In genomic region chr15:101267053-101268032, GRCm38 (mm10) we compare ENCODE assay signal across 8 mouse cellular contexts. TPM values are rescaled to one million over a fixed set of nuclear protein-coding genes. Genes with fewer than 3 reads are reported as not detected.
DNase-seq lines count a peak whose midpoint lies in the region; ATAC-seq lines count a peak whose summit lies in the region.

No protein-coding gene starts in this region.

- no peak for ATAC-seq in heart, embryonic 15.5 days (replicated peaks; ENCODE audit: insufficient number of reproducible peaks, insufficient read depth, low FRiP score, low read depth)
- ATAC-seq in midbrain, embryonic 15.5 days (replicated peaks): no peak; the same call in 1 of the 2 replicates

- peak overlapping the region; percentile 93 for H3K27ac ChIP-seq in heart, embryonic 15.5 days
- H3K27ac ChIP-seq in midbrain, embryonic 15.5 days: no peak overlapping the region

- 4% methylated on average over 25 of the region's 25 CpGs for WGBS in heart, embryonic 15.5 days
- WGBS in midbrain, embryonic 15.5 days: 6% methylated on average over 25 of the region's 25 CpGs

- no peaks in the 10 kb centered on the region for H3K9me3 ChIP-seq in heart, embryonic 15.5 days (replicated peaks)
- no peaks in the 10 kb centered on the region for H3K9me3 ChIP-seq in midbrain, embryonic 15.5 days

- H3K9ac ChIP-seq in heart, embryonic 15.5 days: peak overlapping the region; percentile 59
- peak overlapping the region; percentile 19; the same call in 1 of the 2 replicates for H3K9ac ChIP-seq in midbrain, embryonic 15.5 days

- H3K4me1 ChIP-seq in heart, embryonic 15.5 days (replicated peaks): peaks cover 43% of the 10 kb centered on the region
- peaks cover 15% of the 10 kb centered on the region for H3K4me1 ChIP-seq in midbrain, embryonic 15.5 days

- H3K27me3 ChIP-seq in heart, embryonic 15.5 days: no peaks in the 10 kb centered on the region
- H3K27me3 ChIP-seq in midbrain, embryonic 15.5 days (replicated peaks): peaks cover 29% of the 10 kb centered on the region

- H3K4me2 ChIP-seq in heart, embryonic 15.5 days: peak overlapping the region; percentile 83
- H3K4me2 ChIP-seq in midbrain, embryonic 15.5 days: peak overlapping the region; percentile 90

- peak; percentile 69 for DNase-seq in adrenal gland, postnatal 10 days
- no peak for DNase-seq in adrenal gland, postnatal 25 days
- peak; percentile 56 for DNase-seq in adrenal gland, postnatal 14 days
- DNase-seq in kidney, postnatal 4 days: peak; percentile 39 to 60
- DNase-seq in cerebellum, postnatal 10 days: no peak
- no peak for DNase-seq in cerebellum, adult 9-11 months

- peak overlapping the region; percentile 57 for H3K4me3 ChIP-seq in heart, embryonic 15.5 days
- peak overlapping the region; percentile 47 for H3K4me3 ChIP-seq in midbrain, embryonic 15.5 days

- H3K36me3 ChIP-seq in heart, embryonic 15.5 days: peaks cover 23% of the 10 kb centered on the region
- H3K36me3 ChIP-seq in midbrain, embryonic 15.5 days (replicated peaks): no peaks in the 10 kb centered on the region

RNA-seq across cellular contexts. Expression of gene Nr4a1, which starts 13.3 kb away (rescaled TPM):
- total RNA-seq in adrenal gland, postnatal 10 days (2021): 100 to 1,000 TPM in 1 of 2 experiments, 10 to 100 TPM in 1; 95.8 to 589 TPM
- 98.7 and 131 TPM in 2 replicates for total RNA-seq in adrenal gland, postnatal 25 days (2021)
- 357 and 680 TPM in 2 replicates for total RNA-seq in adrenal gland, postnatal 14 days (2021)
- 10.6 and 12.5 TPM in 2 replicates for polyA plus RNA-seq in heart, embryonic 15.5 days (2015; fragmentation: Nextera tagmentation; extraction: Ambion mirVana)
- 4.2 and 4.9 TPM in 2 replicates for polyA plus RNA-seq in midbrain, embryonic 15.5 days (2015; fragmentation: Nextera tagmentation; extraction: Ambion mirVana)

RNA-seq across cellular contexts. Expression of gene Atg101, which starts 16.7 kb away (rescaled TPM):
- 100 to 1,000 TPM in 1 of 2 experiments, 10 to 100 TPM in 1; 36.6 to 103 TPM for total RNA-seq in adrenal gland, postnatal 10 days (2021)
- 40.6 and 44.5 TPM in 2 replicates for total RNA-seq in adrenal gland, postnatal 25 days (2021)
- 64.4 and 97.1 TPM in 2 replicates for total RNA-seq in adrenal gland, postnatal 14 days (2021)
- polyA plus RNA-seq in heart, embryonic 15.5 days (2015; fragmentation: Nextera tagmentation; extraction: Ambion mirVana): 52.0 and 59.9 TPM in 2 replicates
- polyA plus RNA-seq in midbrain, embryonic 15.5 days (2015; fragmentation: Nextera tagmentation; extraction: Ambion mirVana): 83.9 and 84.3 TPM in 2 replicates

RNA-seq across cellular contexts. Expression of gene 6030408B16Rik, which starts 25.7 kb away (rescaled TPM):
- 1 to 10 TPM; 1.0 to 2.4 TPM for total RNA-seq in adrenal gland, postnatal 10 days (2021)
- total RNA-seq in adrenal gland, postnatal 25 days (2021): 0.27 TPM in 1 of 2 replicates, not detected in the other
- 2.1 and 2.4 TPM in 2 replicates for total RNA-seq in adrenal gland, postnatal 14 days (2021)
- polyA plus RNA-seq in heart, embryonic 15.5 days (2015; fragmentation: Nextera tagmentation; extraction: Ambion mirVana): 3.1 and 4.8 TPM in 2 replicates
- 0.28 and 0.45 TPM in 2 replicates for polyA plus RNA-seq in midbrain, embryonic 15.5 days (2015; fragmentation: Nextera tagmentation; extraction: Ambion mirVana)

RNA-seq across cellular contexts. Expression of gene Grasp, which starts 43.4 kb away (rescaled TPM):
- total RNA-seq in adrenal gland, postnatal 10 days (2021): 10 to 100 TPM; 16.4 to 24.0 TPM
- 9.8 and 16.3 TPM in 2 replicates for total RNA-seq in adrenal gland, postnatal 25 days (2021)
- total RNA-seq in adrenal gland, postnatal 14 days (2021): 20.7 and 29.7 TPM in 2 replicates
- 3.3 and 5.0 TPM in 2 replicates for polyA plus RNA-seq in heart, embryonic 15.5 days (2015; fragmentation: Nextera tagmentation; extraction: Ambion mirVana)
- 1.3 and 1.9 TPM in 2 replicates for polyA plus RNA-seq in midbrain, embryonic 15.5 days (2015; fragmentation: Nextera tagmentation; extraction: Ambion mirVana)

Comparison
In these comparisons a context has a peak if more than half of its experiments do, and no peak if none do; other contexts are left out.
1. DNase-seq: peak in adrenal gland, postnatal 10 days (single experiment), adrenal gland, postnatal 14 days (single experiment) and kidney, postnatal 4 days (2 of 2); none in adrenal gland, postnatal 25 days (single experiment), cerebellum, postnatal 10 days (0 of 2) and cerebellum, adult 9-11 months (single experiment).